ENCODE assay signal across 12 mouse cellular contexts in genomic region chr3:79144085-79144484, GRCm38 (mm10).
DNase-seq lines count a peak whose midpoint lies in the region; ATAC-seq and TF ChIP-seq lines count a peak whose summit lies in the region.
"Had no signal": no experiment of that assay in that cellular context is flagged by ENCODE, and none has a peak within 500 bp of the region (broad histone marks: within the 10 kb centered on the region; RNA-seq: fewer than 3 reads in every experiment).

No protein-coding gene starts in this region.

- TF ChIP-seq POLR2A in olfactory bulb, adult 2 months (IDR thresholded peaks at IDR 0.05; ENCODE audit: insufficient read depth, low read depth, low read length) = no peak
- no peak for TF ChIP-seq POLR2A in kidney, adult 2 months (IDR thresholded peaks at IDR 0.05; ENCODE audit: low read depth, low read length)

- peaks cover 66% of the 10 kb centered on the region for H3K4me1 ChIP-seq in heart, embryonic 12.5 days (replicated peaks)
- peaks cover 34% of the 10 kb centered on the region for H3K4me1 ChIP-seq in hindbrain, embryonic 14.5 days (replicated peaks; ENCODE audit: control insufficient read depth, insufficient read depth, low read length)
- H3K4me1 ChIP-seq in olfactory bulb, adult 2 months (ENCODE audit: control insufficient read depth, insufficient read depth, low read length) = peaks cover 8% of the 10 kb centered on the region; the same call in 1 of the 2 replicates
- H3K4me1 ChIP-seq in kidney, adult 2 months (ENCODE audit: control insufficient read depth, insufficient read depth, low read length) = peaks cover 29% of the 10 kb centered on the region

- ATAC-seq in heart, embryonic 12.5 days (ENCODE audit: insufficient number of reproducible peaks, low FRiP score) = no peak
- no peak for ATAC-seq in hindbrain, embryonic 14.5 days (ENCODE audit: low FRiP score)
- ATAC-seq: activated CD4-positive, CD25-positive, alpha-beta regulatory T cell, adult 4 months; liver, embryonic 12.5 days had no signal

- no peaks in the 10 kb centered on the region for H3K36me3 ChIP-seq in heart, embryonic 12.5 days
- no peaks in the 10 kb centered on the region for H3K36me3 ChIP-seq in hindbrain, embryonic 14.5 days (replicated peaks; ENCODE audit: control insufficient read depth, insufficient read depth)
- no peaks in the 10 kb centered on the region for H3K36me3 ChIP-seq in kidney, adult 2 months (ENCODE audit: control insufficient read depth, insufficient read depth, low read length)
- H3K36me3 ChIP-seq: liver, embryonic 12.5 days had no signal

- H3K27me3 ChIP-seq in heart, embryonic 12.5 days (replicated peaks) = no peaks in the 10 kb centered on the region
- no peaks in the 10 kb centered on the region for H3K27me3 ChIP-seq in hindbrain, embryonic 14.5 days (ENCODE audit: control insufficient read depth, insufficient read depth, low read length)
- H3K27me3 ChIP-seq in kidney, adult 2 months (replicated peaks; ENCODE audit: control insufficient read depth, insufficient read depth, low read length) = no peaks in the 10 kb centered on the region
- H3K27me3 ChIP-seq: CH12.LX; liver, embryonic 12.5 days had no signal

- no peak overlapping the region for H3K27ac ChIP-seq in heart, embryonic 12.5 days (ENCODE audit: poor library complexity, severe bottlenecking)
- peak overlapping the region; percentile 93 for H3K27ac ChIP-seq in hindbrain, embryonic 14.5 days
- H3K27ac ChIP-seq in olfactory bulb, adult 2 months (ENCODE audit: insufficient read depth, low read depth, low read length) = peak overlapping the region; percentile 50; the same call in 1 of the 2 replicates
- H3K27ac ChIP-seq in kidney, adult 2 months (ENCODE audit: insufficient read depth, low read depth, low read length) = no peak overlapping the region
- H3K27ac ChIP-seq: liver, embryonic 12.5 days had no signal

- no peaks in the 10 kb centered on the region for H3K9me3 ChIP-seq in heart, embryonic 12.5 days (replicated peaks)
- no peaks in the 10 kb centered on the region for H3K9me3 ChIP-seq in hindbrain, embryonic 14.5 days (ENCODE audit: control insufficient read depth, low read length)
- H3K9me3 ChIP-seq: liver, embryonic 12.5 days had no signal

- peak overlapping the region; percentile 13; the same call in 1 of the 2 replicates for H3K4me3 ChIP-seq in heart, embryonic 12.5 days
- peak overlapping the region; percentile 35 for H3K4me3 ChIP-seq in hindbrain, embryonic 14.5 days (replicated peaks; ENCODE audit: low read length)
- H3K4me3 ChIP-seq in olfactory bulb, adult 2 months (ENCODE audit: insufficient read depth, low read depth, low read length) = no peak overlapping the region
- H3K4me3 ChIP-seq in kidney, adult 2 months (ENCODE audit: insufficient read depth, low read depth, low read length) = no peak overlapping the region
- H3K4me3 ChIP-seq: liver, embryonic 12.5 days had no signal

- H3K9ac ChIP-seq in heart, embryonic 12.5 days = no peak overlapping the region
- H3K9ac ChIP-seq in hindbrain, embryonic 14.5 days = peak overlapping the region; percentile 62
- H3K9ac ChIP-seq: liver, embryonic 12.5 days had no signal

- H3K4me2 ChIP-seq in heart, embryonic 12.5 days = peak overlapping the region; percentile 71
- peak overlapping the region; percentile 58 for H3K4me2 ChIP-seq in hindbrain, embryonic 14.5 days (replicated peaks)
- H3K4me2 ChIP-seq: liver, embryonic 12.5 days had no signal

- no peak for DNase-seq in heart, adult 9 months (ENCODE audit: low spot score in 2 of 2)
- peak; percentile 18 for DNase-seq in right cerebral cortex, postnatal 25 days
- DNase-seq in right cerebral cortex, postnatal 14 days = no peak
- DNase-seq in hindbrain, embryonic 14.5 days (ENCODE audit: low spot score) = no peak
- DNase-seq in kidney, adult 2 months = no peak
- DNase-seq in natural killer cell, adult 2 months (ENCODE audit: low spot score in 2 of 2) = no peak
- DNase-seq: kidney, adult 8-10 months had no signal

- 64% methylated on average over 6 of the region's 6 CpGs for WGBS in heart, embryonic 12.5 days
- 36% methylated on average over 6 of the region's 6 CpGs for WGBS in hindbrain, embryonic 14.5 days
- 15% methylated on average over 6 of the region's 6 CpGs for WGBS in olfactory bulb, adult 2 months
- WGBS in kidney, adult 2 months = 55% methylated on average over 6 of the region's 6 CpGs

- no peak for TF ChIP-seq CTCF in olfactory bulb, adult 2 months (IDR thresholded peaks at IDR 0.05; ENCODE audit: insufficient read depth, low read depth, low read length)
- no peak for TF ChIP-seq CTCF in kidney, adult 2 months (conservative IDR thresholded peaks at IDR 0.05; ENCODE audit: insufficient read depth, insufficient read length, low read depth, low read length)

Comparison
In these comparisons a context has a peak if more than half of its experiments do, and no peak if none do; other contexts are left out.
1. H3K27ac ChIP-seq: peak in hindbrain, embryonic 14.5 days (single experiment) and olfactory bulb, adult 2 months (single experiment); none in heart, embryonic 12.5 days (single experiment) and kidney, adult 2 months (single experiment).
2. H3K4me3 ChIP-seq: peak in heart, embryonic 12.5 days (single experiment) and hindbrain, embryonic 14.5 days (single experiment); none in olfactory bulb, adult 2 months (single experiment) and kidney, adult 2 months (single experiment).